Mouse (Mus musculus) embryonic facial prominence, embryonic 14.5 days (tissue): ENCODE measurements at regions not wholly inside any gene's neighbourhood (a gene's known extent, or its start where the extent isn't known, plus 50 kb on each side); places are given as distances from the start of the nearest gene placed in this dataset.

Experiments used
- ATAC-seq: fragments of 200-750 bp; cut with Nextera tagmentation; 2 replicates; pipeline ENCODE4 v1.8.0; 2017; ENCODE audit warnings: low read depth, moderate number of reproducible peaks, moderate TSS enrichment
- DNase-seq: peaks from one replicate; pipeline ENCODE4 v3.0.0-alpha.2; 2015; ENCODE audit warnings: low spot score
- H3K27ac ChIP-seq: fragments of 300-500 bp; sonication (generic); replicated peaks from 2 replicates; pipeline ENCODE4 v1.5.1; 2014; ENCODE audit warnings: low read depth, mild to moderate bottlenecking, low read length, moderate library complexity
- H3K27me3 ChIP-seq: fragments of 300-500 bp; sonication (generic); replicated peaks from 2 replicates; pipeline ENCODE4 v1.6.1; 2014; ENCODE audit warnings: low read length; ENCODE audit not compliant: control insufficient read depth, insufficient read depth
- H3K36me3 ChIP-seq: fragments of 300-500 bp; sonication (generic); 2 replicates; pipeline ENCODE4 v1.6.1; 2014; ENCODE audit warnings: low read length, mixed read lengths; ENCODE audit not compliant: control insufficient read depth, insufficient read depth
- H3K4me1 ChIP-seq: fragments of 300-500 bp; sonication (generic); 2 replicates; pipeline ENCODE4 v1.6.1; 2014; ENCODE audit warnings: antibody characterized with exemption, low read length; ENCODE audit not compliant: control insufficient read depth, insufficient read depth
- H3K4me2 ChIP-seq: fragments of 300-500 bp; sonication (generic); 2 replicates; pipeline ENCODE4 v1.6.1; 2014; ENCODE audit warnings: low read depth, mild to moderate bottlenecking, low read length, moderate library complexity, mixed read lengths
- H3K4me3 ChIP-seq: fragments of 300-500 bp; sonication (generic); 2 replicates; pipeline ENCODE4 v1.5.1; 2014; ENCODE audit warnings: low read depth, mild to moderate bottlenecking, low read length
- H3K9ac ChIP-seq: fragments of 300-500 bp; sonication (generic); 2 replicates; pipeline ENCODE4 v1.6.1; 2014; ENCODE audit warnings: low read depth, mild to moderate bottlenecking, low read length, moderate library complexity, mixed read lengths
- H3K9me3 ChIP-seq: fragments of 300-500 bp; sonication (generic); 2 replicates; pipeline ENCODE4 v1.6.1; 2016; ENCODE audit warnings: low read length; ENCODE audit not compliant: control insufficient read depth
- WGBS: fragments of 180-500 bp; shearing (Covaris S2); extraction: QIAGEN DNeasy Blood & Tissue Kit; methylation state at CpG from one replicate; pipeline ENCODE4 v1.1.7; 2014; 5-methylcytosine and 5-hydroxymethylcytosine counted together

DNA sequence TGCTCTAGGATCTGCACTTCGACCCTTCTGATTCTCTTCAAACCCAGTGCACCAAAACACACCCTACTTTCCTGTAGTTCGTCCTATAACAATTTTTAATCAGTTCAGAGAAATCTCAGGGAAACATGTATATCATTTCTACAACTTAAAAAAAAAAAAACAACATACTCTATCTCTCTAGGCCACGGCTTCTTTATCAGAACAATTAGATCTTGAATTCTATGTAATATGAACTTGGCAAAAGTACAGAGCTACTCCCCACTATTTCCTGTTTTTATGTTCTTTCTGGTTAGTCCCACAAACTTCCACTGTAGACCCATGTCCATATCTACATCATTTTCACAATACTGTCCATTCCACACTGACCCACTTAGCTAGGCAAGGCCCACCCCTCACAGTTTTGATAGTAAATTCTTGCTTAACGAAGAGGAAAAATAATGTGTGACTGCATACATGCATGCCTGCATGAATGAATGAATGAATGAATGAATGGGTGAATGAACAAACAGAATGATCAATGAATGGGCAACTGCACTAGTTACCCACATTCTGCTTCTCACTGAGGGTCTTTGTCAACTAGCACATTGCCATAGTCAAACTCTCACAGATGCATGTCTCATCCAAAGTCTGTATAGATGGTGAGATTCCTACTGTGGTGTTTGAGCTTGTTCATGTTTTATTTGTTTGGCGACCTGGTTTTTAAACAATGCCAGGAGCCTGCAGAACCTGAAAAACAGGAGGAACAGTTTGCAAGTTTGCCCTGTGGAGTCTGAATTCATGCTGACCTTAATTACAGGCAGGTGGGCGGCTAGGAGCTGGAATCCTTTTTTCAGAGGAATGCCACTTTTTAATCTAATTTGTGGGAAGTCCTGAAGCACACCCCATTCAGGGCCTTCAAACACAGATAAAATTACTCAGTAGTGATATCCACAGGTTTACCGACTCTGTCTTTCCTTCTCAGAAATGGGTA is 61.2 kb upstream of the Il6 start:
- ATAC-seq (peak; percentile 18; the same call in 1 of the 2 replicates), DNase-seq (peak; percentile 73)
- H3K27ac ChIP-seq, result no peak overlapping the region
- no peak overlapping the region for H3K4me2 ChIP-seq
- peaks cover 6% of the 10 kb centered on the region; the same call in 1 of the 2 replicates for H3K4me1 ChIP-seq
- no peak overlapping the region for H3K9ac ChIP-seq
- H3K9me3 ChIP-seq, result no peaks in the 10 kb centered on the region
- 67% methylated on average over 7 of the region's 7 CpGs for WGBS
- H3K4me3 ChIP-seq, result no peak overlapping the region
- H3K36me3 ChIP-seq, result no peaks in the 10 kb centered on the region
- no peaks in the 10 kb centered on the region for H3K27me3 ChIP-seq
